Mouse (Mus musculus) heart, adult 2 months (tissue): ENCODE measurements around the gene Gsn.

Experiments used
- CTCF ChIP-seq: fragments of 200-600 bp; IDR thresholded peaks from 2 replicates; pipeline ENCODE4 v1.8.1; 2022; ENCODE audit warnings: antibody characterized with exemption, mild to moderate bottlenecking, moderate library complexity
- POLR2A ChIP-seq: fragments of 200-500 bp; IDR thresholded peaks from 2 replicates; pipeline ENCODE4 v1.6.1; 2011; ENCODE audit warnings: mild to moderate bottlenecking, low read depth, low read length, control low read depth; ENCODE audit not compliant: insufficient read depth

DNA sequence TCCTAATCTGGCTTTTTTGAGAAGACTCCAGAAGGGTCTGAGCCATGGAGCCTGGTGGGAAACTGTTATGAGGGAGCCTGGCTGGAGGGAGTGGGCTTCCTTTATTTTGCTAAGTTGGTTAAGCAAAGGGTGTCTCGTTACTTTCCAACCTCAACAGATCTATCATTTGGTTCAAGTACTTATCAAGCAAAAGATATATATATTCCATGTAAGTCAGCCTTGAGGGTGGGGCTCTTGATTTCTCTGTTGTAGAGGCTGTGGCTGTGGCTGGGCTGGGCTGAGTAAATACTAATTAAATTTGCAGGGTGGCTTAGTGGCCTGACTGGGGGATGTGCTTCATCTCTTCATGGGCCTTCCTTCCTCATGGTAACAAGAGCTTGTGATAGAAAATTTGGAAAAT, 4.1 kb downstream of the Gsn start:
- TF ChIP-seq CTCF (no peak), POLR2A (no peak)
